Mouse (Mus musculus): ENCODE results near the gene Aqp11. TPM values are rescaled to one million over a fixed set of nuclear protein-coding genes. Genes with fewer than 3 reads are reported as not detected.

The Aqp11 gene
- 1 to 10 TPM; 6.5 to 6.9 TPM for total RNA-seq (2021)
- long read RNA-seq, experiment 1, transcript Aqp11-205 (3 exons, 3,737 nt), result major isoform, 8 of 8 reads
- long read RNA-seq, experiment 1, partial matches to known transcripts, result 0 of 8 reads
- long read RNA-seq, experiment 1, other reads (novel, unspliced or antisense), result 0 of 8 reads
- long read RNA-seq, experiment 2, partial matches to known transcripts, result 0 of 2 reads
- long read RNA-seq, experiment 2, other reads (novel, unspliced or antisense), result 0 of 2 reads

GRCm38 (mm10) chr7:97737638-97738456 lies at the start of gene Aqp11:
Gene Aqp11 (minus strand): TSS chr7:97738289.
- DNase-seq, result peak; percentile 95

- no peak for DNase-seq
Measured at GRCm38 (mm10) chr7:97783523-97783922, 45.4 kb upstream of the Aqp11 start.

- no peak for DNase-seq
Measured at GRCm38 (mm10) chr7:97781496-97781895, 43.4 kb upstream of the Aqp11 start.

- no peak for DNase-seq
Measured at GRCm38 (mm10) chr7:97780815-97781214, 42.7 kb upstream of the Aqp11 start.

- no peak for DNase-seq
Measured at GRCm38 (mm10) chr7:97780222-97780621, 42.1 kb upstream of the Aqp11 start.

- no peak for DNase-seq
Measured at GRCm38 (mm10) chr7:97777191-97777590, 39.1 kb upstream of the Aqp11 start.

GRCm38 (mm10) chr7:97775923-97776322 lies 37.8 kb upstream of the Aqp11 start:
- DNase-seq, result no peak

GRCm38 (mm10) chr7:97775380-97775779 lies 37.3 kb upstream of the Aqp11 start:
- DNase-seq, result no peak

- no peak for DNase-seq
Measured at GRCm38 (mm10) chr7:97770841-97771620, 32.9 kb upstream of the Aqp11 start.

GRCm38 (mm10) chr7:97769020-97769419 lies 30.9 kb upstream of the Aqp11 start:
- no peak for DNase-seq

GRCm38 (mm10) chr7:97767841-97768240 lies 29.8 kb upstream of the Aqp11 start:
- no peak for DNase-seq

GRCm38 (mm10) chr7:97766406-97767166 lies 28.5 kb upstream of the Aqp11 start:
- no peak for DNase-seq

- DNase-seq, result no peak
Measured at GRCm38 (mm10) chr7:97765963-97766347, 27.9 kb upstream of the Aqp11 start.

- peak; percentile 66 for DNase-seq
Measured at GRCm38 (mm10) chr7:97765181-97765962, 27.3 kb upstream of the Aqp11 start.

GRCm38 (mm10) chr7:97764591-97764990 lies 26.5 kb upstream of the Aqp11 start:
- DNase-seq, result peak; percentile 50

GRCm38 (mm10) chr7:97756967-97757881 lies 19.1 kb upstream of the Aqp11 start:
- DNase-seq, result peak; percentile 42

- peak; percentile 33 for DNase-seq
Measured at GRCm38 (mm10) chr7:97749207-97750190, 11.4 kb upstream of the Aqp11 start.

GRCm38 (mm10) chr7:97748527-97749206 lies 10.6 kb upstream of the Aqp11 start:
- DNase-seq, result peak; percentile 37
